Mouse (Mus musculus) kidney, adult 2 months (tissue): ENCODE measurements around the gene Pbxip1.

Source experiments
- CTCF ChIP-seq: fragments of 200-500 bp; conservative IDR thresholded peaks from 2 replicates; pipeline ENCODE4 v1.5.1; 2011; ENCODE audit warnings: low read depth, mild to moderate bottlenecking, control low read depth, low read length, moderate library complexity, mixed read lengths; ENCODE audit not compliant: insufficient read depth, insufficient read length
- POLR2A ChIP-seq: fragments of 200-500 bp; IDR thresholded peaks from one replicate; pipeline ENCODE4 v1.6.1; 2011; ENCODE audit warnings: low read depth, low read length, control low read depth

- no peak for TF ChIP-seq CTCF
- TF ChIP-seq POLR2A = no peak
Observed at GRCm38 (mm10) chr3:89391663-89392511, 44.6 kb upstream of the Pbxip1 start.
